Mouse (Mus musculus) heart, postnatal 0 days (tissue): ENCODE measurements at regions not wholly inside any gene's neighbourhood (a gene's known extent, or its start where the extent isn't known, plus 50 kb on each side); places are given as distances from the start of the nearest gene placed in this dataset.

ENCODE experiments used
- CTCF ChIP-seq: IDR thresholded peaks from 2 replicates; pipeline ENCODE4 v1.5.1; 2016; ENCODE audit warnings: antibody characterized with exemption, control low read depth, low read depth
- EP300 ChIP-seq: IDR thresholded peaks from 2 replicates; pipeline ENCODE4 v1.6.1; 2016; ENCODE audit warnings: antibody characterized with exemption, low read depth

- no peak for TF ChIP-seq CTCF
- TF ChIP-seq EP300: no peak
Measured at GRCm38 (mm10) chr4:75857769-75858408, 579.8 kb upstream of the Dmac1 start.
